Mouse (Mus musculus) midbrain, embryonic 12.5 days (tissue): ENCODE measurements around the gene Xrcc5. TPM values are rescaled to one million over a fixed set of nuclear protein-coding genes. Genes with fewer than 3 reads are reported as not detected.

Experiments used
- ATAC-seq: fragments of 200-750 bp; cut with Nextera tagmentation; 2 replicates; pipeline ENCODE4 v1.8.0; 2017; ENCODE audit warnings: low read depth, moderate TSS enrichment, moderate library complexity; ENCODE audit not compliant: low FRiP score
- H3K27ac ChIP-seq: fragments of 300-500 bp; sonication (generic); replicated peaks from 2 replicates; pipeline ENCODE4 v1.5.1; 2016; ENCODE audit warnings: mild to moderate bottlenecking
- H3K27me3 ChIP-seq: fragments of 300-500 bp; sonication (generic); 2 replicates; pipeline ENCODE4 v1.6.1; 2016; ENCODE audit warnings: mild to moderate bottlenecking
- H3K36me3 ChIP-seq: fragments of 300-500 bp; sonication (generic); 2 replicates; pipeline ENCODE4 v1.6.1; 2016
- H3K4me1 ChIP-seq: fragments of 300-500 bp; sonication (generic); 2 replicates; pipeline ENCODE4 v1.6.1; 2016
- H3K4me2 ChIP-seq: fragments of 300-500 bp; sonication (generic); replicated peaks from 2 replicates; pipeline ENCODE4 v1.6.1; 2016; ENCODE audit warnings: mild to moderate bottlenecking, moderate library complexity
- H3K4me3 ChIP-seq: fragments of 300-500 bp; sonication (generic); 2 replicates; pipeline ENCODE4 v1.5.1; 2016; ENCODE audit warnings: mild to moderate bottlenecking
- H3K9ac ChIP-seq: fragments of 300-500 bp; sonication (generic); replicated peaks from 2 replicates; pipeline ENCODE4 v1.6.1; 2016; ENCODE audit warnings: mild to moderate bottlenecking, moderate library complexity
- H3K9me3 ChIP-seq: fragments of 300-500 bp; sonication (generic); 2 replicates; pipeline ENCODE4 v1.6.1; 2016; ENCODE audit warnings: mild to moderate bottlenecking
- WGBS: fragments of 180-500 bp; shearing (Covaris S2); methylation state at CpG from one replicate; pipeline ENCODE4 v1.1.7; 2016; 5-methylcytosine and 5-hydroxymethylcytosine counted together
- polyA plus RNA-seq: library from polyadenylated mRNA; unstranded; fragments of >200 nt; fragmentation: Nextera tagmentation; extraction: Ambion mirVana; gene quantifications from 2 replicates; pipeline ENCODE4 v1.2.1, GENCODE M21; 2016

Xrcc5 gene
- polyA plus RNA-seq, 1 experiment from 2014 or later, result 39.9 TPM

GRCm38 (mm10) chr1:72372512-72372911, 65.3 kb downstream of the Xrcc5 start:
- Histone ChIP-seq H3K4me1 (no peaks in the 10 kb centered on the region), H3K36me3 (no peaks in the 10 kb centered on the region), H3K9me3 (no peaks in the 10 kb centered on the region), H3K4me3 (no peak overlapping the region), H3K4me2 (no peak overlapping the region), H3K27me3 (no peaks in the 10 kb centered on the region), H3K27ac (no peak overlapping the region), H3K9ac (no peak overlapping the region)
- no peak for ATAC-seq
- 97% methylated on average over 1 of the region's 1 CpGs for WGBS

- Histone ChIP-seq H3K4me2 (no peak overlapping the region), H3K4me3 (no peak overlapping the region), H3K9ac (no peak overlapping the region), H3K36me3 (no peaks in the 10 kb centered on the region), H3K27ac (no peak overlapping the region), H3K27me3 (no peaks in the 10 kb centered on the region), H3K9me3 (no peaks in the 10 kb centered on the region), H3K4me1 (no peaks in the 10 kb centered on the region)
- WGBS, result 99% methylated on average over 3 of the region's 3 CpGs
- ATAC-seq, result no peak
Observed at GRCm38 (mm10) chr1:72372913-72373312, 65.7 kb downstream of the Xrcc5 start.

GRCm38 (mm10) chr1:72373648-72374047, 66.4 kb downstream of the Xrcc5 start:
- Histone ChIP-seq H3K36me3 (no peaks in the 10 kb centered on the region), H3K9ac (no peak overlapping the region), H3K27me3 (no peaks in the 10 kb centered on the region), H3K9me3 (no peaks in the 10 kb centered on the region), H3K4me1 (no peaks in the 10 kb centered on the region), H3K27ac (no peak overlapping the region), H3K4me2 (no peak overlapping the region), H3K4me3 (no peak overlapping the region)
- ATAC-seq, result no peak
- WGBS, result 60% methylated on average over 6 of the region's 6 CpGs

- H3K4me2 ChIP-seq, result no peak overlapping the region
- no peak overlapping the region for H3K4me3 ChIP-seq
- no peak overlapping the region for H3K9ac ChIP-seq
- H3K4me1 ChIP-seq, result no peaks in the 10 kb centered on the region
- H3K36me3 ChIP-seq, result no peaks in the 10 kb centered on the region
- ATAC-seq, result no peak
- H3K9me3 ChIP-seq, result no peaks in the 10 kb centered on the region
- no peaks in the 10 kb centered on the region for H3K27me3 ChIP-seq
- no peak overlapping the region for H3K27ac ChIP-seq
- WGBS, result 46% methylated on average over 4 of the region's 4 CpGs
Observed at GRCm38 (mm10) chr1:72374049-72374448, 66.8 kb downstream of the Xrcc5 start.

GRCm38 (mm10) chr1:72378151-72378550, 70.9 kb downstream of the Xrcc5 start:
- Histone ChIP-seq H3K36me3 (peaks cover 4% of the 10 kb centered on the region; the same call in 1 of the 2 replicates), H3K4me1 (no peaks in the 10 kb centered on the region), H3K27me3 (no peaks in the 10 kb centered on the region), H3K27ac (no peak overlapping the region), H3K9me3 (no peaks in the 10 kb centered on the region), H3K4me3 (no peak overlapping the region), H3K9ac (no peak overlapping the region), H3K4me2 (no peak overlapping the region)
- ATAC-seq, result no peak
- 92% methylated on average over 4 of the region's 4 CpGs for WGBS

GRCm38 (mm10) chr1:72379752-72380353, 72.6 kb downstream of the Xrcc5 start:
- Histone ChIP-seq H3K27ac (no peak overlapping the region), H3K36me3 (peaks cover 10% of the 10 kb centered on the region), H3K4me1 (no peaks in the 10 kb centered on the region), H3K4me3 (no peak overlapping the region), H3K9me3 (no peaks in the 10 kb centered on the region), H3K9ac (no peak overlapping the region), H3K27me3 (no peaks in the 10 kb centered on the region), H3K4me2 (no peak overlapping the region)
- no peak for ATAC-seq
- 92% methylated on average over 11 of the region's 11 CpGs for WGBS

GRCm38 (mm10) chr1:72380544-72380943, 73.3 kb downstream of the Xrcc5 start:
- Histone ChIP-seq H3K4me1 (no peaks in the 10 kb centered on the region), H3K27me3 (no peaks in the 10 kb centered on the region), H3K4me2 (no peak overlapping the region), H3K9me3 (no peaks in the 10 kb centered on the region), H3K4me3 (no peak overlapping the region), H3K27ac (no peak overlapping the region), H3K9ac (no peak overlapping the region), H3K36me3 (peaks cover 14% of the 10 kb centered on the region)
- no peak for ATAC-seq
- WGBS, result 99% methylated on average over 3 of the region's 3 CpGs

- H3K4me3 ChIP-seq, result no peak overlapping the region
- H3K4me1 ChIP-seq, result no peaks in the 10 kb centered on the region
- H3K4me2 ChIP-seq, result no peak overlapping the region
- ATAC-seq, result no peak
- WGBS, result 94% methylated on average over 7 of the region's 7 CpGs
- H3K36me3 ChIP-seq, result peaks cover 22% of the 10 kb centered on the region
- H3K9ac ChIP-seq, result no peak overlapping the region
- no peaks in the 10 kb centered on the region for H3K27me3 ChIP-seq
- no peaks in the 10 kb centered on the region for H3K9me3 ChIP-seq
- no peak overlapping the region for H3K27ac ChIP-seq
Observed at GRCm38 (mm10) chr1:72383056-72383455, 75.8 kb downstream of the Xrcc5 start.

GRCm38 (mm10) chr1:72383651-72384050, 76.4 kb downstream of the Xrcc5 start:
- peaks cover 22% of the 10 kb centered on the region for H3K36me3 ChIP-seq
- 80% methylated on average over 5 of the region's 5 CpGs for WGBS

GRCm38 (mm10) chr1:72390420-72390819, 83.2 kb downstream of the Xrcc5 start:
- peaks cover 3% of the 10 kb centered on the region; the same call in 1 of the 2 replicates for H3K4me1 ChIP-seq
- 73% methylated on average over 4 of the region's 4 CpGs for WGBS
- no peak overlapping the region for H3K4me3 ChIP-seq
- no peak overlapping the region for H3K27ac ChIP-seq
- no peak overlapping the region for H3K4me2 ChIP-seq
- peaks cover 16% of the 10 kb centered on the region for H3K36me3 ChIP-seq
- no peaks in the 10 kb centered on the region for H3K27me3 ChIP-seq
- no peak overlapping the region for H3K9ac ChIP-seq
- no peak for ATAC-seq
- no peaks in the 10 kb centered on the region for H3K9me3 ChIP-seq

More at GRCm38 (mm10) chr1:72383651-72384050, 76.4 kb downstream of the Xrcc5 start:
- H3K27me3 ChIP-seq, result no peaks in the 10 kb centered on the region
- H3K4me2 ChIP-seq, result no peak overlapping the region
- no peak for ATAC-seq
- no peaks in the 10 kb centered on the region for H3K9me3 ChIP-seq
- H3K9ac ChIP-seq, result no peak overlapping the region
- no peak overlapping the region for H3K4me3 ChIP-seq
- no peaks in the 10 kb centered on the region for H3K4me1 ChIP-seq
- no peak overlapping the region for H3K27ac ChIP-seq

- no peaks in the 10 kb centered on the region for H3K27me3 ChIP-seq
- no peak overlapping the region for H3K27ac ChIP-seq
- no peaks in the 10 kb centered on the region for H3K9me3 ChIP-seq
Observed at GRCm38 (mm10) chr1:72399720-72400401, 92.6 kb downstream of the Xrcc5 start.

GRCm38 (mm10) chr1:72400616-72401015, 93.4 kb downstream of the Xrcc5 start:
- Histone ChIP-seq H3K27me3 (no peaks in the 10 kb centered on the region), H3K4me2 (no peak overlapping the region), H3K4me3 (no peak overlapping the region), H3K36me3 (0 out of 2 replicates have a peak, but pooled peaks cover 14% of the 10 kb centered on the region), H3K27ac (no peak overlapping the region), H3K4me1 (no peaks in the 10 kb centered on the region), H3K9me3 (no peaks in the 10 kb centered on the region), H3K9ac (no peak overlapping the region)
- 88% methylated on average over 9 of the region's 9 CpGs for WGBS
- no peak for ATAC-seq

More at GRCm38 (mm10) chr1:72399720-72400401, 92.6 kb downstream of the Xrcc5 start:
- Histone ChIP-seq H3K4me3 (no peak overlapping the region), H3K9ac (no peak overlapping the region), H3K36me3 (peaks cover 21% of the 10 kb centered on the region; the same call in 1 of the 2 replicates), H3K4me1 (no peaks in the 10 kb centered on the region), H3K4me2 (no peak overlapping the region)
- WGBS, result 92% methylated on average over 8 of the region's 8 CpGs
- no peak for ATAC-seq
